Mouse (Mus musculus) heart, postnatal 25 days (tissue): ENCODE data around the gene Neurod6. TPM values are rescaled to one million over a fixed set of nuclear protein-coding genes. Genes with fewer than 3 reads are reported as not detected.

ENCODE experiments used
- DNase-seq: peaks from one replicate; pipeline ENCODE4 v3.0.0; 2022; ENCODE audit warnings: low spot score
- intact Hi-C: fragments of 180-260 bp; cut with DNase I; formaldehyde crosslinking; loops from one replicate; pipeline ENCODE4 v1.15.1; 2025
- total RNA-seq, 2 experiments: library from RNA; stranded (reverse); gene quantifications; 2 replicates each; pipeline ENCODE4 v1.2.3; 2021

The Neurod6 gene
- total RNA-seq, 2 experiments from 2014 or later, result not detected

DNA sequence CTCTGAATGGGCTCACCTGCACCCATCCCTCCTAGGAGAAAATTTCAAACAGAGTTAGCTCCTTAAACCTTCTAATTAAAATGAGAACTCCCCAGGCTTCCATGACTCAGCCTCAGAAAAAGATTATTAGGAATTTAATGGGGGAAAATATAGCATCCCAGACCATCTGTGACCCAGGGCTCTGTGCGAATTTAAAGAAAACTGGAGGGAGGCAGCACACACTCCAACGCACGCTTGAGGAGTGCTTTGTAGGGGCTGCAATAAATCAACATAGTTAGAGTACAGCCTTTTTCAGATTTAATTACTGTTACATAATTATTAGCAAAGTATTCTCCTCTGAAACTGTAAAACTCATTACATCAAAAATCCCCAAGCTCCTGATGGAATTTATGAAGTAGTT is 32.2 kb downstream of the Neurod6 start:
- intact Hi-C loops, result no loop called here
- DNase-seq, result no peak

DNA sequence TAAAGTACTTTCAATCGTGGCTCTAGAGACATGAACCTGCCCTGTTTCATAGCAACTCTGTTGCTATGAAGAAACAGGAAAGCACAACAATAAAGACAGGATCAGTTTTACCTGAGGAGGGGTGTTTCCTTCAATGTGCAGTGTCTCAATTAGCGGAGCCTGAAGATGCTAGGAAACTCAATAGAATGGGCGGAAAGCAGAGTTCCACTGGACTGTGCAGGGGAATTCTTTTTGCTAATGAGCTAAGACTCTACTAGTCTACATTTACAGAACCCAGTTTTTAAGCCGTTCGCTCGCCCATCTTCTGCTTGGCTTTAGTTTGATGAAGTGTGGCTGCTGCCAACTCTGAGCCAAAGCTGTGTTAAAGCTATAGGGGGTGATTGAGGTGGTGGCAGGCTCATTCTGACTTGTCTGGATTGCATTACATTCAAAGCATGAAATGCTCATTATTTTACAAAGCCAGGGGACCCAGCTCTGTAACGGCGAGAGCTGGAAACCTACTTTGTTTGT is 33.2 kb downstream of the Neurod6 start:
- no peak for DNase-seq
- intact Hi-C loops, result no loop called here

DNA sequence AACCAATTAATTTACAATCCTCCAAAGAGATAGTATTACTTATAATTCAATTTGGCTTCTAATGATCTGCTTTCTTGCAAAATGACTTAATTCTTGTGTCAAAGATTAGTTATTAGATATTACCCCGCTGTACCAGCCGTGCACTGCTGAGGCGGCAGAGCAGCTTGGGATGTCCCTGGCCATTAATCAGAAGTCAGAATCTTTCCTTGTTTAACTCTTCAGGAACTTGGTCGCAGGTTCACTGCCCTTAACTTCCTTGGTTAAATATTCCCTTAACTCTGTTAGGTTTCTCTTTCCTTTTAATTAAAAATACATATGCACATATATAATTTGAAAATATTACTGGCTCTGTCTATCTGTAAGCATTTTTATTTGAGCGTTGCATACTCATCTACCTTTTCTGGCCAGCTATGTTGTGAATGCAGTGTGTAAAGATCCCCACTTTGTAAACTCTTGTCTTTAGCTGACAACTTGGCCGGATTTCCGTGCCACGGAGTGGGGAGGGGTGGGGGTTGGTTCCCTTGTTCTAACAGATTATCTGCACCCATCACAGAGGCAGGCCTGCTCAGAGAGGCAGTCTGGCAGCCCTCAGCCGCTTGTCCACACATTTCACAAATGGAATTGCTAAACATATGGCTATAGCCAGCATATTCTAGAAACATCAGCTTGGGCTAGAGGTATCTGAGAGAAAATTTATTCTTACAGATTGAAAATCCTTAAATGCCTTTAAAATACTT is 34.1 kb downstream of the Neurod6 start:
- DNase-seq, result no peak
- intact Hi-C loops, result no loop called here

DNA sequence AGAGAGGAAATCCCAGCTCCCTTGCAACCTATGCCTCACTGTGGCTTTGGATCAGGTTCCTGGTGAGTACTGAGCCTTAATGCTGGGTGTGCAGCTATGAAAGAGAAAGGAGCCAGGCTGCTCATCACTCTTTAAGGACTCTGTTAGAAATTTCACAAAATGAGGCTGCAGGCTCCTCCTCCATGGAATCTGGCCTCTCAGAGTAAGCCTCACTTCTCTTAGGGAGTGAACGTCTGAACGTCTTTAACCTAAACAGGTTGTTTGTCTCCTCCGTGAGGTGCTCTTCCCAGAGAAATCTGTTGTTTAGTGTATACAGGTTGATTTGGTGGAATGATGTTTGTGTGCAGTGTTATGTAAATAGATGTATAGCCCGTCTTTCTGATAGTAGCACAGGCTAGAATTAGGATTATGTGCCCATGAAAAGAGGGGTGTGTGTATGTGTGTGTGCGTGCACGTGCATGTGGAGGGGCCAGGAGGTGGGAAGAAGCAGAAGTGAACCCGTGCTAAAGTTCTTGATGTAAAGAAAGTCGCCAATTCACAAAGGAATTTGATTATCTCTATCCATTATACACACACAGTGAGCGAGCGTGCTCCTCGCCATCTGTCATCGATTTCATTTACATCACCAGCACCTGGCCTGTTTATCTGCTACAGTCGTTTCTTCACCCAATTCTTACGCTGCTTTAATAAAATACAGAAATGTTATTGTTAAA is 34.8 kb downstream of the Neurod6 start:
- DNase-seq, result no peak
- intact Hi-C loops, result no loop called here

DNA sequence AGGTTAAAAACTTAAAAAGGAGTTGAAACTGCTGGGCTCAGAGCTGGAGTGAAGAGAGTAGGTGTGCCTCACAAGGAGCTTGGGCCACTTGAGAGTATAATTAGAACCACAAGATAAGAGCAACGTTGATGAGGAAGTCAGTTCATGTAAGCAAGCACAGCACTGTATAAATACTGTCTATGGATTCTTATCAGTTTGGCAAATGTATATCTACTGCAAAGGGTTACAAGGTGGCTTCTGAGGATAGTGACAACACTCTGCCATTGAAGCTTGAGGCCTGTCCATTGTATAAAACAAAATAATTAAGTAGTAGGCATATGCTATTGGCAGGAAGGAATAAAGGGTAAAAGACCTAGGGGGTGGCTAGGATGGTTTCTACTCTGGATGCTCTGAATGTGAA is 46.4 kb downstream of the Neurod6 start:
- intact Hi-C loops, result no loop called here
- DNase-seq, result no peak

Other genes with a start within 250 kb of the Neurod6 start
- gene Adcyap1r1, start 229.3 kb downstream of the Neurod6 start, total RNA-seq, result 1 to 10 TPM; 5.1 to 5.4 TPM
- gene Itprid1, start 155.6 kb upstream of the Neurod6 start, total RNA-seq, result not detected